Mouse (Mus musculus) hindlimb bud, embryonic 11.5 days (tissue): ENCODE data around the gene Taf1c.

Experiments used
- DNase-seq: peaks from one replicate; pipeline ENCODE4 v3.0.0-alpha.2; 2012; ENCODE audit warnings: low read depth, low spot score; ENCODE audit errors: extremely low spot score

Taf1c gene

GRCm38 (mm10) chr8:119574437-119575365, 30.3 kb downstream of the Taf1c start, which contains the start of the genes Hsdl1 and Dnaaf1:
Hsdl1 (minus strand) TSS chr8:119575183.
Dnaaf1 (plus strand) TSS chr8:119575235.
- DNase-seq, result no peak

GRCm38 (mm10) chr8:119572411-119572810, 32.6 kb downstream of the Taf1c start:
- DNase-seq, result no peak

- no peak for DNase-seq
Observed at GRCm38 (mm10) chr8:119571135-119571534, 33.9 kb downstream of the Taf1c start.

- DNase-seq, result no peak
Observed at GRCm38 (mm10) chr8:119569881-119570280, 35.1 kb downstream of the Taf1c start.

- no peak for DNase-seq
Observed at GRCm38 (mm10) chr8:119568951-119569350, 36.1 kb downstream of the Taf1c start.

GRCm38 (mm10) chr8:119568251-119568650, 36.8 kb downstream of the Taf1c start:
- no peak for DNase-seq

- no peak for DNase-seq
Observed at GRCm38 (mm10) chr8:119566367-119566766, 38.7 kb downstream of the Taf1c start.

GRCm38 (mm10) chr8:119563849-119564251, 41.2 kb downstream of the Taf1c start:
- DNase-seq, result no peak

- DNase-seq, result no peak
Observed at GRCm38 (mm10) chr8:119559402-119559720, 45.7 kb downstream of the Taf1c start.

GRCm38 (mm10) chr8:119558603-119559401, 46.2 kb downstream of the Taf1c start, which contains the start of gene Mbtps1:
Mbtps1 (minus strand) TSS chr8:119558735.
- DNase-seq, result peak; percentile 96

- no peak for DNase-seq
Observed at GRCm38 (mm10) chr8:119557821-119558602, 47.0 kb downstream of the Taf1c start.

- DNase-seq, result no peak
Observed at GRCm38 (mm10) chr8:119557132-119557531, 47.9 kb downstream of the Taf1c start.

GRCm38 (mm10) chr8:119555861-119556260, 49.2 kb downstream of the Taf1c start:
- DNase-seq, result no peak

- no peak for DNase-seq
Observed at GRCm38 (mm10) chr8:119552967-119553366, 52.1 kb downstream of the Taf1c start.

GRCm38 (mm10) chr8:119548560-119549113, 56.4 kb downstream of the Taf1c start:
- DNase-seq, result no peak
